9 mouse cellular contexts compared by ENCODE assay signal in the genomic region with DNA sequence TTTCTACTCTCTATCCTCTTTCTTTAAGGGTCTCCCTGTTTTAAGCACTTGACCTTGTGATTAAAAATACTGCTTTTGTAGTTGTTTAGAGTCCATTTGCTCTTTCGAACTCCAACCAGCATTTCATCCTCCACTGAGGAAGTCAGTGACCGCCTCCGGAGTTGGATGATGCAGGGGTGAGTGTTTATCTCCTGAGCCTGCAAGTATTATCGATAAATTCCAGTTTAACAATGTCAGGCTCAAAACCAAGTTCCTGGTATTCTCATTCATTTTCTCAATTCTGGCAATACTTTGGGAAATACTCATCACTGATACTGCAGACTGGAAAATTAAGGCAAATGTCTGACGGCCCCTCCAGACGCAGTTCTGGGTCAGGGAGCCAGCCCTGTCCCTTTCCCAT. TPM values are rescaled to one million over a fixed set of nuclear protein-coding genes. Genes with fewer than 3 reads are reported as not detected.
DNase-seq lines count a peak whose midpoint lies in the region; ATAC-seq and TF ChIP-seq lines count a peak whose summit lies in the region.
"Had no signal": no experiment of that assay in that cellular context is flagged by ENCODE, and none has a peak within 500 bp of the region (broad histone marks: within the 10 kb centered on the region; RNA-seq: fewer than 3 reads in every experiment).

No protein-coding gene starts in this region.

- 5% methylated on average over 6 of the region's 6 CpGs for WGBS in heart, embryonic 16.5 days
- WGBS in bone marrow, adult 2 months: 6% methylated on average over 6 of the region's 6 CpGs
- WGBS in hindbrain, embryonic 10.5 days: 11% methylated on average over 6 of the region's 6 CpGs

- no peak for TF ChIP-seq CTCF in bone marrow, adult 2 months (IDR thresholded peaks at IDR 0.05; ENCODE audit: control insufficient read depth, insufficient read depth, low read length)

- ATAC-seq in heart, embryonic 16.5 days (replicated peaks; ENCODE audit: extremely low read depth, insufficient read depth, low FRiP score): peak; percentile 20; the same call in 1 of the 2 replicates
- ATAC-seq in megakaryocyte-erythroid progenitor cell, adult 5-6 weeks (replicated peaks; ENCODE audit: low FRiP score, low TSS enrichment, poor library complexity, severe bottlenecking): peak; percentile 53
- no peak for ATAC-seq in megakaryocyte progenitor cell, adult 5-6 weeks (replicated peaks; ENCODE audit: poor library complexity)

- DNase-seq in heart, adult 8-10 months (ENCODE audit: low spot score): no peak
- peak; percentile 9 for DNase-seq in hindbrain, embryonic 10.5 days (ENCODE audit: low spot score)
- DNase-seq in c-Kit-positive CD71-positive TER-119-positive erythroid progenitor cells, embryonic 14.5 days (ENCODE audit: low spot score): no peak
- no peak for DNase-seq in urinary bladder, postnatal 4 days (ENCODE audit: low spot score in 2 of 2)

- peak overlapping the region; percentile 84 for H3K27ac ChIP-seq in heart, embryonic 16.5 days (ENCODE audit: low read length)
- H3K27ac ChIP-seq in bone marrow, adult 2 months (ENCODE audit: control insufficient read depth, insufficient read depth, low read depth, low read length, poor library complexity): no peak overlapping the region; the same call in 1 of the 2 replicates
- peak overlapping the region; percentile 94 for H3K27ac ChIP-seq in hindbrain, embryonic 10.5 days

- H3K9me3 ChIP-seq in heart, embryonic 16.5 days (replicated peaks; ENCODE audit: control insufficient read depth, low read length): no peaks in the 10 kb centered on the region
- H3K9me3 ChIP-seq in hindbrain, embryonic 10.5 days: no peaks in the 10 kb centered on the region

- H3K4me1 ChIP-seq in heart, embryonic 16.5 days (ENCODE audit: control insufficient read depth, insufficient read depth, low read length): 0 out of 2 replicates have a peak, but pooled peaks cover 3% of the 10 kb centered on the region
- peaks cover 2% of the 10 kb centered on the region for H3K4me1 ChIP-seq in bone marrow, adult 2 months (ENCODE audit: control insufficient read depth, insufficient read depth, low read length)
- peaks cover 14% of the 10 kb centered on the region for H3K4me1 ChIP-seq in hindbrain, embryonic 10.5 days (replicated peaks)

- H3K4me2 ChIP-seq in heart, embryonic 16.5 days (ENCODE audit: low read depth, low read length): peak overlapping the region; percentile 74

- peak overlapping the region; percentile 88 for H3K9ac ChIP-seq in heart, embryonic 16.5 days (ENCODE audit: low read length)

- no peaks in the 10 kb centered on the region for H3K36me3 ChIP-seq in heart, embryonic 16.5 days (ENCODE audit: control insufficient read depth, insufficient read depth)
- no peaks in the 10 kb centered on the region for H3K36me3 ChIP-seq in hindbrain, embryonic 10.5 days

- no peak for TF ChIP-seq POLR2A in bone marrow, adult 2 months (IDR thresholded peaks at IDR 0.05; ENCODE audit: borderline replicate concordance, control insufficient read depth, low read depth, low read length)

- no peaks in the 10 kb centered on the region for H3K27me3 ChIP-seq in heart, embryonic 16.5 days (ENCODE audit: control insufficient read depth, insufficient read depth, low read length)
- no peaks in the 10 kb centered on the region for H3K27me3 ChIP-seq in hindbrain, embryonic 10.5 days (ENCODE audit: insufficient read depth, poor library complexity, severe bottlenecking)

- peak overlapping the region; percentile 83 for H3K4me3 ChIP-seq in heart, embryonic 16.5 days (ENCODE audit: low read length)
- H3K4me3 ChIP-seq in bone marrow, adult 2 months (replicated peaks; ENCODE audit: control insufficient read depth, low read depth, low read length): peak overlapping the region; percentile 57
- peak overlapping the region; percentile 76 for H3K4me3 ChIP-seq in hindbrain, embryonic 10.5 days

RNA-seq across cellular contexts. Expression of gene Fer, which starts 13.7 kb away (rescaled TPM):
- polyA plus RNA-seq in heart, embryonic 16.5 days (2015; fragmentation: Nextera tagmentation; extraction: Ambion mirVana): 22.8 and 25.8 TPM in 2 replicates
- 10 to 100 TPM; 17.1 to 21.6 (median 18.4) TPM for total RNA-seq in heart, adult 8-10 months (2022)
- 4.9 and 5.4 TPM in 2 replicates for polyA plus RNA-seq in bone marrow, adult 2 months (2011; ENCODE audit: insufficient read depth, insufficient read length, low replicate concordance, missing spikeins)
- polyA plus RNA-seq in hindbrain, embryonic 10.5 days (2016; fragmentation: Nextera tagmentation; extraction: Ambion mirVana): 23.1 and 28.6 TPM in 2 replicates
- 12.5 and 15.2 TPM in 2 replicates for total RNA-seq in megakaryocyte-erythroid progenitor cell, adult 5-6 weeks (2014; fragmentation: Nextera tagmentation)
- total RNA-seq in megakaryocyte-erythroid progenitor cell, adult 5-6 weeks (2017): 13.1 and 20.7 TPM in 2 replicates
- total RNA-seq in megakaryocyte progenitor cell, adult 5-6 weeks (2015): 4.9 and 5.9 TPM in 2 replicates
- 6.7 and 9.7 TPM in 2 replicates for total RNA-seq in megakaryocyte progenitor cell, adult 5-6 weeks (2017)

RNA-seq across cellular contexts. Expression of gene A930002H24Rik, which starts 14.4 kb away (rescaled TPM):
- polyA plus RNA-seq in heart, embryonic 16.5 days (2015; fragmentation: Nextera tagmentation; extraction: Ambion mirVana): 2.2 and 2.7 TPM in 2 replicates
- total RNA-seq in heart, adult 8-10 months (2022): under 1 TPM in 1 of 4 experiments, not detected in 3; 0.81 TPM
- polyA plus RNA-seq in bone marrow, adult 2 months (2011; ENCODE audit: insufficient read depth, insufficient read length, low replicate concordance, missing spikeins): not detected in 2 replicates
- polyA plus RNA-seq in hindbrain, embryonic 10.5 days (2016; fragmentation: Nextera tagmentation; extraction: Ambion mirVana): 1.5 and 2.5 TPM in 2 replicates
- not detected in 2 replicates for total RNA-seq in megakaryocyte-erythroid progenitor cell, adult 5-6 weeks (2014; fragmentation: Nextera tagmentation)
- not detected in 2 replicates for total RNA-seq in megakaryocyte-erythroid progenitor cell, adult 5-6 weeks (2017)
- not detected in 2 replicates for total RNA-seq in megakaryocyte progenitor cell, adult 5-6 weeks (2015)
- total RNA-seq in megakaryocyte progenitor cell, adult 5-6 weeks (2017): not detected in 2 replicates
- total RNA-seq: left cerebral cortex, postnatal 10 days had no signal
